Mouse (Mus musculus) hindbrain, embryonic 16.5 days (tissue): ENCODE measurements at regions not wholly inside any gene's neighbourhood (a gene's known extent, or its start where the extent isn't known, plus 50 kb on each side); places are given as distances from the start of the nearest gene placed in this dataset.

Experiments used
- ATAC-seq: fragments of 200-750 bp; cut with Nextera tagmentation; 2 replicates; pipeline ENCODE4 v1.8.0; 2017; ENCODE audit warnings: moderate TSS enrichment, moderate library complexity
- H3K27ac ChIP-seq: fragments of 300-500 bp; sonication (generic); 2 replicates; pipeline ENCODE4 v1.5.1; 2014; ENCODE audit warnings: low read depth, mild to moderate bottlenecking, control low read depth, low read length, moderate library complexity
- H3K27me3 ChIP-seq: fragments of 300-500 bp; sonication (generic); replicated peaks from 2 replicates; pipeline ENCODE4 v1.6.1; 2014; ENCODE audit warnings: low read length; ENCODE audit not compliant: control insufficient read depth, insufficient read depth
- H3K36me3 ChIP-seq: fragments of 300-500 bp; sonication (generic); 2 replicates; pipeline ENCODE4 v1.6.1; 2014; ENCODE audit warnings: mild to moderate bottlenecking, low read length, moderate library complexity, mixed read lengths; ENCODE audit not compliant: control insufficient read depth, insufficient read depth
- H3K4me1 ChIP-seq: fragments of 300-500 bp; sonication (generic); 2 replicates; pipeline ENCODE4 v1.6.1; 2014; ENCODE audit warnings: low read depth, low read length; ENCODE audit not compliant: control insufficient read depth, insufficient read depth
- H3K4me2 ChIP-seq: fragments of 300-500 bp; sonication (generic); 2 replicates; pipeline ENCODE4 v1.6.1; 2014; ENCODE audit warnings: mild to moderate bottlenecking, low read length, control low read depth, moderate library complexity
- H3K4me3 ChIP-seq: fragments of 300-500 bp; sonication (generic); 2 replicates; pipeline ENCODE4 v1.5.1; 2014; ENCODE audit warnings: mild to moderate bottlenecking, low read length, control low read depth, moderate library complexity
- H3K9ac ChIP-seq: fragments of 300-500 bp; sonication (generic); 2 replicates; pipeline ENCODE4 v1.6.1; 2014; ENCODE audit warnings: low read depth, mild to moderate bottlenecking, control low read depth, low read length, moderate library complexity
- H3K9me3 ChIP-seq: fragments of 300-500 bp; sonication (generic); 2 replicates; pipeline ENCODE4 v1.6.1; 2014; ENCODE audit warnings: mild to moderate bottlenecking, low read length, moderate library complexity; ENCODE audit not compliant: control insufficient read depth
- WGBS: fragments of 180-500 bp; shearing (Covaris S2); extraction: QIAGEN DNeasy Blood & Tissue Kit; methylation state at CpG from one replicate; pipeline ENCODE4 v1.1.7; 2014; 5-methylcytosine and 5-hydroxymethylcytosine counted together

DNA sequence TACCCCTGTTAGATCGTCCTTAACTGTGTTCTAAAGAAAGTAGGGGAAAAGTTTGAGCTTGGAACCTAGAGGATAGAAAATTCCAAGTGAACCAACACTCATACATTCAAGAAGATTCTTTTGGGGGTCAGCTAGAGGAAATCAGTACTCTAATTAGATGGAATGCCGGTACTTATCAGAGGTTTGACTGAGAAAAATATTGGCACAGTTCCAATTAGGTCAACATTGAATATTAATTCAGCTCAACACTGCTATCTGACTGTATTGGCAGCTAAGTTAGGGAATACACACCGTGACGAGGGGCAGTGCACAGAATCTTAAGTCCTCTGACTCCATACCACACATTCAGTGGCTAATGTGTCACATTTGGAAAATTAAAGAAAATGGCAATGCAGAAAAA is 759.5 kb upstream of the 2610301B20Rik start:
- Histone ChIP-seq H3K4me2 (no peak overlapping the region), H3K27me3 (no peaks in the 10 kb centered on the region), H3K9me3 (no peaks in the 10 kb centered on the region), H3K9ac (no peak overlapping the region), H3K4me3 (no peak overlapping the region), H3K36me3 (no peaks in the 10 kb centered on the region), H3K4me1 (no peaks in the 10 kb centered on the region), H3K27ac (no peak overlapping the region)
- WGBS = 52% methylated on average over 4 of the region's 4 CpGs
- no peak for ATAC-seq

DNA sequence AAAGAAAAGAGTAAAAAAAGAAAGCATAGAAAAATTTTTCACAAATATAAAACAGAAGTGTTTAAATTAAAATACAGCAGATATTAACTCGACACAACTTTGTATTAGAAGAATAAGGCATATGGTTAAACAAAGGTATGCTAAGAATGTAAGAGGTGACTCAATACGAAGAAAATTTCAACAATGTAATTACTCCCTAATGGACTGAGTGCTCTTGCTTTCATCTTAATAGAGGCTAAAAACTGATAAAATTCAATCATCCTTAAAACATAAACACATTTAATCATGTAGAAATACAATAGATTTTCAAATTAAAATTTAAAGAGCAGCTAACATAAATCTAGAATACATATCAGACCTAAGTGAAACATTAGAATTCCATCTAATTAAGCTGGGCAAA is 756.3 kb upstream of the 2610301B20Rik start:
- Histone ChIP-seq H3K27me3 (no peaks in the 10 kb centered on the region), H3K4me1 (no peaks in the 10 kb centered on the region), H3K9me3 (peaks cover 3% of the 10 kb centered on the region; the same call in 1 of the 2 replicates), H3K4me3 (no peak overlapping the region), H3K9ac (no peak overlapping the region), H3K36me3 (no peaks in the 10 kb centered on the region), H3K4me2 (no peak overlapping the region), H3K27ac (no peak overlapping the region)
- no peak for ATAC-seq
- 65% methylated on average over 2 of the region's 2 CpGs for WGBS

- peak; percentile 80 for ATAC-seq
- Histone ChIP-seq H3K4me2 (no peak overlapping the region), H3K9ac (no peak overlapping the region), H3K9me3 (peaks cover 3% of the 10 kb centered on the region; the same call in 1 of the 2 replicates), H3K4me1 (no peaks in the 10 kb centered on the region; the same call in 1 of the 2 replicates), H3K27ac (no peak overlapping the region), H3K36me3 (no peaks in the 10 kb centered on the region), H3K27me3 (no peaks in the 10 kb centered on the region), H3K4me3 (no peak overlapping the region)
- WGBS = 38% methylated on average over 2 of the region's 2 CpGs
Measured at GRCm38 (mm10) chr4:10124252-10124651, 750.0 kb upstream of the 2610301B20Rik start.

DNA sequence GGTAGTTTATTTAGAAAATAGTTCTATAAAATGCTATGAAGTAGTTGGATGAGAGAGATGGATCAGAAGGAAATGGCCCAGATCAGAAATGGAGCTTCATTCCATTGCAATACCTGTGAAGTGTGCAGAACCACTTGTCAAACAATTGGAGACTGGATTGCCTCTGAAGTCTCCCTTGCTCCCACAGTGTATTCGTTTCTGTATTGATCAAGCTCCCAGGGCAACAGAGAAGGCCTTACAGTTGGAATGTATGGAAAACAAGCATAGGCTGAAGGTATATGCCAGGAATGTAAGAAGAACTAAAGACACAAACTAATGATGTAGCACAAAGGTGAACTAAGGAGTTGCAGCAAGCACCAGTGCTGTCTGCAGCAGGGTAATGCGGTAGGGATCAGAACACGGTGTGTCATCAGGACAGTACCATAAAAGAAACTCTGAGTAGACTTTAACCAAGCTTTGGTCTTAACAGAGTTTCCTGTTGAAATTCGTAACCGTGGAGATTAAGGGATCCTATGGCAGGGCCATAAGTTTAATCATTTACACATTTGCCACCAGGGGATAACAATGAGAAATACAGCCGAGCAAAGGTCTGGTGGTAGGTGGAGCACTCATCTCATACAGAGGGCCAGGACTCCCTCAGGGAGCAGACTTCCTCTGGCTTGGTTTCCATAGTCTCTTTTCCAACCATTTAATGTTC is 732.9 kb upstream of the 2610301B20Rik start:
- no peaks in the 10 kb centered on the region for H3K27me3 ChIP-seq
- H3K4me3 ChIP-seq = no peak overlapping the region
- no peak overlapping the region for H3K4me2 ChIP-seq
- no peak overlapping the region for H3K9ac ChIP-seq
- 75% methylated on average over 6 of the region's 6 CpGs for WGBS
- no peak overlapping the region for H3K27ac ChIP-seq
- H3K36me3 ChIP-seq = no peaks in the 10 kb centered on the region
- H3K4me1 ChIP-seq = no peaks in the 10 kb centered on the region
- no peak for ATAC-seq
- no peaks in the 10 kb centered on the region for H3K9me3 ChIP-seq

- H3K9ac ChIP-seq = no peak overlapping the region
- H3K4me1 ChIP-seq = no peaks in the 10 kb centered on the region
- no peak overlapping the region for H3K4me2 ChIP-seq
- H3K27me3 ChIP-seq = no peaks in the 10 kb centered on the region
- no peak for ATAC-seq
- no peaks in the 10 kb centered on the region for H3K36me3 ChIP-seq
- H3K9me3 ChIP-seq = no peaks in the 10 kb centered on the region
- 84% methylated on average over 2 of the region's 2 CpGs for WGBS
- no peak overlapping the region for H3K27ac ChIP-seq
- no peak overlapping the region for H3K4me3 ChIP-seq
Measured at GRCm38 (mm10) chr4:10149911-10150310, 724.4 kb upstream of the 2610301B20Rik start.

DNA sequence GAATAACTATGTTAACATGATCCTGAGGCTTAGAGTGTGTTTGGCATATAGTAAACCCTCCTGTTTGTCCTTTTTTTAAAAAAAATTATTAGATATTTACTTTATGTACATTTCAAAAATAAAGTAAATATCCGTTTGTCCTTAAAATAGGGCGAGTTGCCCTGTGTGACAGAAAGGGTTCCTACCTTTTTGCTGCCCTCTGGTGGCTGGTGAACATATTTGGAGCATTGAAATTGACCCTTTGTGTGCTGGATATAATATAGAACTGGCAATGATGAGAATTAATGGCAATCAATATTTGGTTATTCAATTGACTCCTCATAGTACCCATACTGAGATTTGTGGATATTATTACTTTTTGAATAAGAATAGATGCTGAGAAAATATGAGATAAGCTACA is 723.8 kb upstream of the 2610301B20Rik start:
- ATAC-seq = no peak
- Histone ChIP-seq H3K36me3 (no peaks in the 10 kb centered on the region), H3K27me3 (no peaks in the 10 kb centered on the region), H3K27ac (no peak overlapping the region), H3K4me3 (no peak overlapping the region), H3K4me2 (no peak overlapping the region), H3K9ac (no peak overlapping the region), H3K4me1 (no peaks in the 10 kb centered on the region), H3K9me3 (no peaks in the 10 kb centered on the region)
- WGBS = 22% methylated on average over 2 of the region's 2 CpGs

DNA sequence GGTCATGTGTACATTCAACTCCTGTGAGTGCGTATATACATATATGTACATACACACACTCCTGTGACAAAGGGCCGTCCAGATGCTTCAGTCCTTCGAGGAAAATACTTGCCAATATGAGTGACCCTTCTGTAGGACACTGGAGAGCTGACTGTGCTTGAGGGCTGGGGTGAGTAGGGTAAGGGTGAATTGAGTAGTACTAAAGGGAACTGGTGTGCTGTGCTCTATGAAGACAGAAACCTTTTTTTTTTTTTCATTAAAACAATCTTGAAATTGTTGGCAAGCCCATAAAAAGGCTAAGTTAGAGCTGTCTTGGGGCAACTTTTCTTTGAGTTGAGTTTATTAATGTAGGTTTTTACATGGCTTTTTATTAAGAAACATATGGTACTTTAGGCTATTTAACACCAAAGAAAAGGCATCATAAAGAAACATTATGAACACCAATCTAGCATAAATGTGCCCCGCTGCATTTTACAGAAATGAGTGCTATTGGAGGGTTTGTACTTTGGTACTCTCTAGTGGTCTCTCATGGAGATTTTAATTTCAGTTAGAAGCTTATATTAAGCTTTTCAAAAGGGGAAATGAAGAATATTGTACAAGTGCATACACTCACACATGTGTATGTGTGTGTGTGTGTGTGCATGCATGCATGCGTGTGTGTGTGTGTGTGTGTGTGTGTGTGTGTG is 718.5 kb upstream of the 2610301B20Rik start:
- H3K27me3 ChIP-seq = no peaks in the 10 kb centered on the region
- H3K36me3 ChIP-seq = no peaks in the 10 kb centered on the region
- ATAC-seq = no peak
- H3K4me2 ChIP-seq = no peak overlapping the region
- no peak overlapping the region for H3K27ac ChIP-seq
- no peak overlapping the region for H3K4me3 ChIP-seq
- 94% methylated on average over 5 of the region's 5 CpGs for WGBS
- H3K9ac ChIP-seq = no peak overlapping the region
- no peaks in the 10 kb centered on the region for H3K4me1 ChIP-seq
- no peaks in the 10 kb centered on the region for H3K9me3 ChIP-seq

DNA sequence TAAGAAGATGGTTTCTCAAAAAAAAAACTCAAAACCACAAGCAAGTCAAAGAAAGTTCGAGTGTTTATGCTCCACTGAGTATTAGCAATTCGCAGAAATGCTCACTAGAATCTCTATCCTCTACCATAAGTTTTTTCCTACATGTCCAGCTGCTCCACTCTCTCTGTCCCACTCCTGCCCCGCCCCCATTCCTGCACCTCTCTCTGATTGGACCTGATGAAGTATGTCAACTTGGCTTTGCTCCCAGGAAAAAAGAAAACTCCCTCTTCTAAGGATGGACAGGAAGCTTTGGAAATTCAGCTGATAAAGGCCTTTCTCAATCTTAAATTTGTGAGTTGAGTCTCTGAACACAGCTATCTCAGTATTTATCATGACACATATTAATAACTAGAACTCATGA is 684.4 kb upstream of the 2610301B20Rik start:
- Histone ChIP-seq H3K4me3 (no peak overlapping the region), H3K4me2 (no peak overlapping the region), H3K4me1 (no peaks in the 10 kb centered on the region), H3K9ac (no peak overlapping the region), H3K36me3 (no peaks in the 10 kb centered on the region), H3K27ac (no peak overlapping the region), H3K9me3 (no peaks in the 10 kb centered on the region), H3K27me3 (no peaks in the 10 kb centered on the region)
- no peak for ATAC-seq
- 73% methylated on average over 3 of the region's 3 CpGs for WGBS

DNA sequence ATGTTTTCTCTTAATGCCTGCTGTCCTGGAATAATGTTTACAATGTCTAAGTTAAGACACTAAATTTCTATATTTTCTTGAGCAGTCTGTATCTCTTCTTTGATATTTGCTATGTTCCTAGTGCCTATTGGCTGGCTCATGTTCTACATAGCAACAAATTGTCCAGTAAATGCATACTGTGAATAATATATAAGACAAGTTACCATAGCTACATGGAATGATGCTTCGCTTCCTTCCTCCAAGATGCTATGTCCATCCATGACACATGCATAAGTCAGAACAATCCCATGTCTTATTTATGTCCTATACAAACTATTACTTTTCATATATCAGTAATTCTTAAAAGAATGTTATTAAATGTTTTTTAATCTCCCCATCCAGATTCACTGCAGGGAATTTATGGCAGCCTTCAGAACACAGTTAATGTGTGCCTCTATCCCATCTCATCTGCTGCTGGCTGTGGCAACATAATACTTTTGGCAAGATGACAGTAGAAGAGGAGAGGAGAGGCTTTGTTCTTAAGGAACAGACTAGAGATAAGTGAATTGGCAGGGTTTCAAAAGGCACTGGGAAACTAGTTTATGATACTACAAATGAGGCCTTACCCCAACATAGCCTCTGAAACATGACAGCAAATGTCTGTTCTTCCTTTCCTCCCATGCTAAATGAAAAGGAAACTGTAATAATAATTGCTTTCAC is 676.9 kb upstream of the 2610301B20Rik start:
- 83% methylated on average over 1 of the region's 1 CpGs for whole genome bisulfite sequencing
- Histone ChIP-seq H3K4me2 (no peak overlapping the region), H3K36me3 (no peaks in the 10 kb centered on the region), H3K9me3 (no peaks in the 10 kb centered on the region), H3K4me3 (no peak overlapping the region), H3K9ac (no peak overlapping the region), H3K4me1 (no peaks in the 10 kb centered on the region), H3K27ac (no peak overlapping the region), H3K27me3 (no peaks in the 10 kb centered on the region)
- no peak; the same call in 1 of the 2 replicates for ATAC-seq
